Mouse (Mus musculus) heart, postnatal 25 days (tissue): ENCODE measurements at regions not wholly inside any gene's neighbourhood (a gene's known extent, or its start where the extent isn't known, plus 50 kb on each side); places are given as distances from the start of the nearest gene placed in this dataset.

Experiments used
- DNase-seq: peaks from one replicate; pipeline ENCODE4 v3.0.0; 2022; ENCODE audit warnings: low spot score
- intact Hi-C: fragments of 180-260 bp; cut with DNase I; formaldehyde crosslinking; loops from one replicate; pipeline ENCODE4 v1.15.1; 2025

DNA sequence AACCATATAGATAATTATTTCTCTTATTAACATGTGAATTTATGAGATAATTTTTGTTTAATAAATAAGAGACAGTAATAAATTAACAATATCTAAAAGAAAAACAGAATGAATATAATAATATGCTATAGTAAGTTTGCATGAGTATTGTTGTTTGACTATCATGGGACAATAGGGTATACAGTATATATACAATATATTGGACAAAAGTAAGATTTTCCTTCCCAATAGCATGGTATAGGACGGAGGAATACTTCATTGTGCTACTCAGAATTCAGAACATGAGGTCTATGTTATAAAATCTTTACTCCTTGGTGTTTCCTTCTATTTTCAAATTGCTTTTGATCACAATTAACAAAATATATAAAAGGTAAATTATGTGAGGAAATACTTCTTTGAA, 771.0 kb upstream of the Pcdh20 start:
- intact Hi-C loops = no loop called here
- no peak for DNase-seq

DNA sequence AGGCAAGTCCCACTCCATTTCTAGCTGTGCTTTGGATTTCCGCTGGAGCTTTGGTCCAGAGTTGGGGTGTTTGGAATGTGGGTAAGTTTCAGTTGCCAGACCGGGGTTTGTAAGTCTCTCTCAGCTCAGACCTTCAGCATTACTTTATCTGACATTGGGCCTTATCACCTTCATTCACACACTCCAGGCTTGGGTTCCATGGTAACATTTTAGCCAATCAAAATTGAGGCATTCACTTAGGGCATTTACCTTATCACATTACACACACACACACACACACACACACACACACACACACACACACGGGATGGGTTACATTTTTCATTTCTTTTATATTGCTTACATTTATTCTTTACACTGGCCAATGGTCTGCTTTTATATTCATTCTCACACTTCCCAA, 765.3 kb upstream of the Pcdh20 start:
- no peak for DNase-seq
- intact Hi-C loops = no loop called here

DNA sequence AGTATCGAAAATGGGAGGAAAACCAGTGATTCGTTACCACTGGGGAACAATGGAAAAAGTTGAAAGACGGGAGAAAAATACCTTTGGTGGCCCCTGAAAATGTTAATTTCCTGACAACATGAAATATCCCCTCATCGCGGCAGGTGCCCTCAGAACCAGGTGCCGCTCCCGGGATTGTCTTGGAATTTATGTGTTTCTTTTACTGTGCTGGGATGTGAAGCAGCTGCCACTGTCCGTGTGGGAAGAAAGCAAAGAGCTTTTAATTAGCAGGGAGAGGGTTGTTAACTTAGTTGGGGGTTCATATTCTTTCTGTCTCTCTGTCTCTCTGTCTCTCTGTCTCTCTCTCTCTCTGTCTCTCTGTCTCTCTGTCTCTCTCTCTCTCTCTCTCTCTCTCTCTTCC, 759.3 kb upstream of the Pcdh20 start:
- intact Hi-C loops = no loop called here
- no peak for DNase-seq

DNA sequence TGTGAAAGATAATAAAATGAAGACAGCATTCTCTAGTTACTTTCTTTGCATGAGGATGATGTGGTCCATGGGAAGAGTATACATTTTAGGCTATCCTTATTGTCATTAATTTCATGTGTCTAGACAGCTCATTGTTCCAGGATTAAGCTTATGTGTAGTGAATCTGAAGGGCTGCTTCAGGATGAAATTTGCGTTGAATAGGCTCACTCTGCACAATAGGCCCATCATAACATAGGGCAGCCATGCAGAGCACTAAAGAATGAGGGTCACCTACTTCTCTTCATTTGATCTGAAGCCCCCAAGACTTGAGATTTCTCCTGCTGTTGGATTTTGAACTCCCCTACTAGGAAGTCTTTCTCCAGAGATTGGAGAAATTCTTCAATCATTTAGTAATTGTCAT, 746.2 kb upstream of the Pcdh20 start:
- intact Hi-C loops = no loop called here
- DNase-seq = no peak

DNA sequence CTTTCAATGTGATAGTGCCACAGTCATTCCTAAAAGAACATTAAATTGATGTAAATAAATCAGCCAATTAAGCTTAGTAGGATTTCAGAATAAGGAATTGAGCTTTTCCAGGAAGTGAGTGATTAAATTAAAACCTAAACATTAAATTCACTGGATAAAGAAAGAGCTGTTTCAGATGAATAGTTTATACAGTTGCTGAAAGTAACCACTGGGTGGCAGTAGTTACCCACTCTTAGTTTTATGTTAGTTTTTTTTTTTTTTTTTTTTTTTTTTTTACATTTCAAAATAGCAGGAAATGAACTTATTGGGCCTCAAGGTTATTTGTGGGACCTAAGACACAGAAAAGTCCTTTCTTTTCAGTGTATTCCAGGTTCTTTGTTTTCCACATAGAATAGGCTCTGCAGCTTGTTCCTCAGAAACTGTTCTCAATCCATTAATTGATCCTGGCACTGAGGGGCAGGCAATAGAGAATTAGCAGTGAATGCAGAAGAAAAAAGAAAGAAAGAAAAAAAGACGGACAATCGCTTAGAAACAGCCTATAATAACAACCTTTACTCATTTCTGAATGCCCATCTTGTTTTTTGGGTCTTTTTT, 710.3 kb upstream of the Pcdh20 start:
- DNase-seq = no peak
- intact Hi-C loops = loop anchor here (10.0 kb wide), 1 partner anchor 147 kb away; no protein-coding TSS in a partner anchor

DNA sequence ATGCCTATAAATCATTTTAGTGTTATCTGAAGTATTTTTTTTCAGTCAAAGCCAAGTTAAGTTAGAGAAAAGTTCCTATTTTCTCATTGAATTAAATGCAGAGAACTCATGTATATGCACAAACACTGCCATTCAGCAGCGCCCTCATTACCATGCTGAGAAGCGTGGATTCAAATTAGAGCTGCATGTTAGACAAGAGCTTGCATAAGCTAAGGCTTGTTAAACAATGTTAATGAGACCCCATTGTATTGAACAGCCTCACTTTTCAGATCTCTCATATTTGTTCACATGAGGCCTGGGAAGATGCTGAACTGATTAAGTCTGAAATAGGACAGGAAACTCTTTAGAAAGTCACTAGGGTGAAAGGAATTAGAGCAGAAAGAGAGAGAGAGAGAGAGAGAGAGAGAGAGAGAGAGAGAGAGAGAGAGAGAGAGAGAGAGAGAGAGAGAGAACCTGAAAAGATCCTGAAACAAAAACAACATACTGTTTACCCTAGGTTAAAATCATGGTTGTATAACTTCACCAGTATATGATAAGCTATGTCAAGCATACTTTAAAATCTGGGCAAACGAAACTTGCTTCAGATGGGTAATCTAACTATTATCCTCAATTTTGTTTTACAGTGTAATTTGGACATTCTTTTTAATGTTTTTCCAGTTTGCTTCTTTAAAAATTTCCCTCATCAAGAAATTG, 671.9 kb upstream of the Pcdh20 start:
- no peak for DNase-seq
- intact Hi-C loops = no loop called here

DNA sequence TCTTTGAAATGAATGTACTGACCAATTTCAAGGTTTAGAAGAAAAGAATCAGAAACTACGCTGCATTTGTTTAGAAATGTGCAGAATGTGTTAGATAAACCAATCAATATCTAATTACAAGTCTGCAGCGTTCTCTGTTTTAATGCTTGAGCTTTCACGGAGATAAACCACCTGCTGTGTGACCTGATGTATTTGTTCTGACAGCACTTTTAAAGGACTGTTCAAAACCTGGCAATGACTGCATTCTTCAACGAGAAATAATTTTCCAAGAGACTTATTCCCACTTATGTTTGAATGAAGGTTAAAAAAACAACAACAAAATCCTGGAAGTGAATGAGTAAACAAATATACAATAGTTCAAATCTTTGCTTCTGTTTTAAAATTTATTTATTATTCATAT, 628.1 kb upstream of the Pcdh20 start:
- intact Hi-C loops = no loop called here
- no peak for DNase-seq

DNA sequence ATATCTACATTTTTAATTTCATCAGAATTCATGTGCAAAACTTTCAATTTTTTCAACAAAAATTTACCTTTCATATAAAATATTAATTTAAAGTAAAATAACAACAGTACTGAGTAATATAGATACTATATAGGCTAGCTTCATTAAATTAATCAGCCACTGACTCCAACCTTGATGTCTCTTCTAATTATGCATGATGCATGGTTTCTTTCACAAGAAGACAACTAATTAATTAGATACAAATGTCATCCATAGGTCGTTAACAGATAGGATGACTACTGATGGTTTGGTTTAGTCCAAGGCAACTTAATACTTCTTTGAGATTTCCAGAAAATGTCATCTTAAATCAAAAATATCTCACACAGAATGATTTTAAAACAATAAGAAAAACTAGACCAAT, 618.5 kb upstream of the Pcdh20 start:
- intact Hi-C loops = no loop called here
- no peak for DNase-seq

DNA sequence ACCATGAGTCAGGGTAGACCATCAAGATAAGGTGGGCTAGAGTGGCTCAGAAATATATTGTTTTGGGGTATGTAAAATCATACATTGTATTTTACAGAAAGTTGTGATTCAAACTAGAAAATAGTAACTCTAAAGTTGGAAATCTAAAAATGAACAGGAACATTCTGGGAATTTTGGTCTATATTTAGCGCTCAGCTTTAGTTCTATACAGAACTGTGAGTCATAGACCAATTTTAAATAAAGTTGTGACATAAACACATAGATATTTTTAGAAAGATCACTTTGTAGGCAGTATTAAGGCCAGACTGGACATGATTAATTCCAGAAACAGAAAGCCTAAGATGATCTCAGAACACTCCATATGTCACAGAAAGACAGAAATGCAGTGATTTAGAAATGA, 604.8 kb upstream of the Pcdh20 start:
- no peak for DNase-seq
- intact Hi-C loops = no loop called here

DNA sequence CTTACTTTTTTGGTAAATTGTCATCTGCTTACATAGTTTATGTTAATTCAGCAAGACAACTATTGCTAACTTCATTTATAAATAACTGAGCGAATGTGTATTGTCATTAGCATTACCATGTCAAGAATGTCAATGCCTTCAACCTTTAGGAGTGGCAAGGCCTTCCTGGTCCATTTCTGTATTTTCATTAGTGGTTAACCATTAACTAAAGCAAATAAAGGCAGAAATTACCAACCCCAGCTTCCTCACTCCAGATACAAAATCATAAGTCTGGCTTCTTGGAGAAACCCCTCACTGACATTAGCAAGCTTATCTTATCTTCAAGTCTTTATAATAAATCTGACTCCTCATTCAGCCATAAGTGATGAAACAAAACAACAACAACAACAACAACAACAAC, 592.8 kb upstream of the Pcdh20 start:
- intact Hi-C loops = no loop called here
- no peak for DNase-seq

DNA sequence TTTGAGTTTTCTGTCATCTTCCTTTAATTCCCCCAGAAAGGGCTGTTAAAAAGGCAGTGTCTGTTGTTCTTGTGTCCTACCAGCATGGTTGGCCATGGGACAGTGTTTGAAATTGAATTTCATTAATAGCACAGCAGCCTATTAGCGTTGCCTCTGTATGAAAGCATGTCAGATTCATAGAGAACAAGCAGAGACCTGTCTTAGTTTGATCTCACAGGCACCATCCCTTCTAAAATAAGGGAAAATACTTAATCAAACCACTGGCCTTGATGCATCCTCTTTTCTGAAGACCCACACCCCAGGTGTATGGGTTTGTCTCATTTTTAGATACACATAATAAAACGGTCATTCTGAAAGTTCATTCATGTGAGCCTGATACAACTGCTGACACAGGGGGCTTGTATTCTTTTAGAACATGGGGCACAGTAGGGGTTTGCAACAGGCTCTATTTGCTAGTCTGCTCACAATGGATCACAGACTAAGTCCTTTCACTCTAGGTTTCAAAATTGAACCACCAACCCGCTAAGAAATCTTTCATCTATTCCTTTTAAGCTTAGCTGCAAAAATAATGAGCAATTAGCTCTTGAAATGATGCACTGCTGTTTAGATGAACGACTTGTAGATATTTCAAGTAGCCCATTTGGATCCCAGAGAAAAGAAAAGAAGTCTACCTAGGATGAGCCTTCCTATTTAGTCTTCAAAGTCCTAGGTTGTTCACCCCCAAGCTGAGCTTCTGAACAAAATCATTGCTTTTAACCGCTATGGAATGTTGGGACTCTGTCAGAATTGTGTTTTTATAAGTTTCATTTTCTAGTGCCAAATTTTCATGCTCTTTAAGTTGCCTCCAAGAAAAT, 591.6 kb upstream of the Pcdh20 start:
- intact Hi-C loops = no loop called here
- no peak for DNase-seq

DNA sequence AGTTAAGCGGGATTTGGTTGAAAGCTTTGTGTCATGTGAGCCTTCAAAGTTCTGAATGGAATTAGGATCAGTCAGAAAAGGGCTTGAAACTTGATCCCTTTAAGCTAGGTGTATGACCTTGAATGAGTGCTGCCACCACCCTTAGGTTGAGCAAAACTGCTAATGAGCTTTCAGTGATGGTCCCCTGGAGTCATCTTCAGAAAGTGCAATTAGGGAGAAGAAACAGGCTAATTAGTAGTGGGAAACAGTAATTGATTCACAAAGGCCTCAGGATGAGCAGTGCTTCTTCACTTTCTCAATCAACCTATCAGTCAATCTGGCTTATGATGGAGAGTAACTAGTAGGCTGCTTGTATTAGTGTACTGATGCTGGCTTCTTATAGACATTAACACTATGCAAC, 590.1 kb upstream of the Pcdh20 start:
- intact Hi-C loops = no loop called here
- DNase-seq = no peak

DNA sequence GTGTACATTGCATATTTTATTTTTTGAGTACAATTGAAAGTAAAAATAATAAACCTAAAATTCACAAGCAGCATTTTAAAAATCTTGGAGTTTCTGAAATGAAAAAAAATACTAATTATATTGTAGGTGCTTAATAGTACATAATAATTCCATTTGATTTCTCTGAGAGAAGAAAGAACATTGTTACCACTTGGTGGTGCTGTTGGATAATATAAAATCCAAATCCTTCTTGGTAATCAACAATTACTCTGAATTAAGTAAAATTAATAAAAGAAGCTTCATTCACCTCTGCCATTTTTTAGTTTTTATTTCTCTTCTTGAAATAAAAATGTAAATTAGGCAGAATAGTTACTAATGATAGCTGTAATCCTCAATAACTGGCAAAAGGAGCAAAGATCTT, 563.2 kb upstream of the Pcdh20 start:
- intact Hi-C loops = loop anchor here (10.0 kb wide), 1 partner anchor 150 kb away; no protein-coding TSS in a partner anchor
- no peak for DNase-seq

DNA sequence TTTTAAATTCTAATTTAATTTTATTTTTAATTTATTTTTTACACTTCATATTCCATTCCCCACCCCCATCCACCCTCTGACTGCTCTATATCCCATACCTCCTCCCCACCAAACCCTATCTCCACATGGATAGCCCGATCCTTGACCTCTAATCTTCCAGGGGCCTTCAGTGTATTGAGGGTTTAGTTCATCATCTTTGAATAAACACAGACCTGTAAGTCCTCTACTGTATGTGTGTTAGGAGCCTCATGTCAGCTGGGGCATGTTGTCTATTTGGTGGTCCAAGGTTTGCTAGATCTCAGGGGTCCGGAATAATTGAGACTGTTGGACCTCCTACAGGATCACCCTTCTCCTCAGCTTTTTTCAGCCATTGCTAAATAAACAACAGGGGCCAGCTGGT, 540.2 kb upstream of the Pcdh20 start:
- intact Hi-C loops = no loop called here
- no peak for DNase-seq

DNA sequence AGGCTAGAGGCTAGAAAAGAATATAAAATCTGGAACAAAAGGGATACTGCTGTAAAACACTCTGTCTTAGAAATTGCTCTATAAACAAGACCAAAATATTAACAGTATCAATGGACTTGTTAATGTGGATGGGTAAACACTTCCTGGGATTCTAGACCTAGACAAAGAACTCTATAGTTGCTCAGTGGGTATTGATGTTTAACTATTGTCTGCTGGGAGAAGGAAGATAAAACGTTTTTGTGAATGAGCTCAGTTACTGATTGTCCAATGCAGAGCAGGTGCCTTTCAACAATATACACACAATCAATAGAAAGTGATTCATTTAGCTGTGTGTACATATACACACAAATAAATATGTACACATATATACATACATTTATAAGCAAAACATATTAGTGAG, 538.5 kb upstream of the Pcdh20 start:
- no peak for DNase-seq
- intact Hi-C loops = no loop called here

DNA sequence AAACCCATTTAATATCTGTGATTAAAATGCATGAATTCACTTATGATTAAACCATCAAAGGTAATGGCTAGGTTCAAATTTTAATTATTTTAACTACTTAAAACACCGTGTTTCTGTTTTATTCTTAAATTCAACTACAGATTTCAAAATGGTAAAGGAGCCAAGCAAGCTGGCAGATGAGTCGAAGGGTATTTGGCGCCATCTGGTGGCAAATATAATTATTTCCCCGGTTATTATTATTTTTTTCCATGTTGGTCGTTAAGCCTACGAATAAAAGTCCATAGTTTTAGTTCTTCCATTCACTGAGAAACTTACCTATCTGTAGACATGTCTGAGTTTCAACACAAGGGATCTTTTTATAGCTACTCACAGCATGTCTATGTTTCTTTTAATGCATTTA, 510.7 kb upstream of the Pcdh20 start:
- DNase-seq = no peak
- intact Hi-C loops = loop anchor here (5.0 kb wide), 1 partner anchor 1515 kb away; no protein-coding TSS in a partner anchor

DNA sequence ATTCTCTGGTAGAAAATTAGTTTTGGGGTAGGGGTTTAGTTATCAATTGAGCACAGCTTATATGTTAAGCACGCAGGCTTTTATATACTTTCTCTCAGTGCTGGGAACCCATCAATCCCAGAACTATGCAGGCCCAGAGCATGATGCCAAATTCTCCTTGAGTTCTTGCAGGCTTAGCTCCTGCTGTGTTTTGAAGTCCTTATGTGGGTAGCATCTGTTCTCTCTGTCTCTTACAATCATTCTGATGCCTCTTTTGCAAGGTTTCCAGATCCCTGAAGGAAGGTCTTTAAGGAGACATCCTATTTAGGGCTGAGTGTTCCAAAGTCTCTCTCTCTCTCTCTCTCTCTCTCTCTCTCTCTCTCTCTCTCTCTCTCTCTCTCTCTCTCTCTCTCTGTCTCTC, 504.8 kb upstream of the Pcdh20 start:
- intact Hi-C loops = no loop called here
- no peak for DNase-seq

DNA sequence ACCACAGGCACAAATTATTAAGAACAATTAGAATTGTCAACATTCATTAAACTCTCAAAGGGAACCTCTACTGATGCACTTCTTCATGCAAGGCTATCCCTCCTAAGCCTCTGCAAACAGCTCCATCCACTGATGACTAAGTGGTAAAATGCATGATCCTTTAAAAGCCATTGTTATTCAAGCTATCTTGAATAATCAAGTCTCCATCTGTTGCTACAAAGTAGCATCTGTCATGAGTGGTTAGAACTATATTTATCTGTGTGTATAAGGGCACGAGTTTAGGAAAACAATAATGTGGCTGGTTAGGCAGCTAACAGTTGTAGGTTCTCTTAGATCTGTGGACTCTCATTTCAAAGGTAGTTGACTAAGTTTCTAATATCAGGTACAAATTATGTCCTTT, 463.4 kb upstream of the Pcdh20 start:
- intact Hi-C loops = no loop called here
- no peak for DNase-seq
